Mouse (Mus musculus): ENCODE results near the gene Chd1.
"Not testable (repeated sequence)": the region's sequence is repeated elsewhere in the genome, so short reads cannot be mapped to it uniquely, and the experiment has no call there.

Gene Chd1

GRCm38 (mm10) chr17:15737346-15737917, 32.7 kb downstream of the Chd1 start:
- DNase-seq (ENCODE audit: low spot score in 2 of 2): no peak

- no peak for DNase-seq (ENCODE audit: low spot score in 2 of 2)
These were observed 37.1 kb downstream of the Chd1 start for GRCm38 (mm10) chr17:15741836-15742235.

- no peak for DNase-seq (ENCODE audit: low spot score in 2 of 2)
These were observed 38.2 kb downstream of the Chd1 start for GRCm38 (mm10) chr17:15742953-15743352.

GRCm38 (mm10) chr17:15743379-15743778, 38.6 kb downstream of the Chd1 start:
- no peak for DNase-seq (ENCODE audit: low spot score in 2 of 2)

GRCm38 (mm10) chr17:15746696-15747095, 41.9 kb downstream of the Chd1 start:
- no peak for DNase-seq (ENCODE audit: low spot score in 2 of 2)

GRCm38 (mm10) chr17:15748022-15748421, 43.3 kb downstream of the Chd1 start:
- no peak for DNase-seq (ENCODE audit: low spot score in 2 of 2)

- not testable (repeated sequence) for DNase-seq (ENCODE audit: low spot score in 2 of 2)
These were observed 46.5 kb downstream of the Chd1 start for GRCm38 (mm10) chr17:15751264-15751663.

GRCm38 (mm10) chr17:15761191-15761590, 56.4 kb downstream of the Chd1 start:
- no peak for DNase-seq (ENCODE audit: low spot score in 2 of 2)

- no peak for DNase-seq (ENCODE audit: low spot score in 2 of 2)
These were observed 64.4 kb downstream of the Chd1 start for GRCm38 (mm10) chr17:15769081-15769724.

GRCm38 (mm10) chr17:15773956-15774355, 69.2 kb downstream of the Chd1 start:
- no peak for DNase-seq (ENCODE audit: low spot score in 2 of 2)

- no peak for DNase-seq (ENCODE audit: low spot score in 2 of 2)
These were observed 69.9 kb downstream of the Chd1 start for GRCm38 (mm10) chr17:15774565-15775215.

- no peak for DNase-seq (ENCODE audit: low spot score in 2 of 2)
These were observed 71.6 kb downstream of the Chd1 start for GRCm38 (mm10) chr17:15776349-15776748.

GRCm38 (mm10) chr17:15777979-15778378, 73.2 kb downstream of the Chd1 start:
- DNase-seq (ENCODE audit: low spot score in 2 of 2): peak; percentile 38 to 66

- peak in 1 of 2 experiments; percentile 58 for DNase-seq (ENCODE audit: low spot score in 2 of 2)
These were observed 82.3 kb downstream of the Chd1 start for GRCm38 (mm10) chr17:15787036-15787435.

- no peak for DNase-seq (ENCODE audit: low spot score in 2 of 2)
These were observed 85.9 kb downstream of the Chd1 start for GRCm38 (mm10) chr17:15790716-15791115.

- peak in 1 of 2 experiments; percentile 6 for DNase-seq (ENCODE audit: low spot score in 2 of 2)
These were observed 94.5 kb downstream of the Chd1 start for GRCm38 (mm10) chr17:15799195-15799793.

GRCm38 (mm10) chr17:15804008-15804812, 99.4 kb downstream of the Chd1 start:
- DNase-seq (ENCODE audit: low spot score in 2 of 2): peak in 1 of 2 experiments; percentile 51

GRCm38 (mm10) chr17:15807295-15807984, 102.7 kb downstream of the Chd1 start:
- DNase-seq (ENCODE audit: low spot score in 2 of 2): no peak

- no peak for DNase-seq (ENCODE audit: low spot score in 2 of 2)
These were observed 103.2 kb downstream of the Chd1 start for GRCm38 (mm10) chr17:15808015-15808414.

GRCm38 (mm10) chr17:15808468-15809374, 104.0 kb downstream of the Chd1 start:
- no peak for DNase-seq (ENCODE audit: low spot score in 2 of 2)

All from spleen, postnatal 4 days (tissue).